Mouse (Mus musculus): ENCODE measurements around the gene Rgs3. TPM values are rescaled to one million over a fixed set of nuclear protein-coding genes. Genes with fewer than 3 reads are reported as not detected.

Rgs3 gene
- polyA plus RNA-seq, 1 experiment: 44.0 TPM

GRCm38 (mm10) chr4:62518416-62519121 lies 41.1 kb upstream of the Rgs3 start:
- Histone ChIP-seq H3K4me3 (ENCODE audit: insufficient read depth, low read length) (peak overlapping the region; percentile 81), H3K4me1 (ENCODE audit: control insufficient read depth, insufficient read depth, low read length) (peaks cover 15% of the 10 kb centered on the region; the same call in 1 of the 2 replicates), H3K27ac (ENCODE audit: insufficient read depth, low read length) (no peak overlapping the region)
- TF ChIP-seq POLR2A (IDR thresholded peaks at IDR 0.05; ENCODE audit: low read depth, low read length) (no peak), CTCF (IDR thresholded peaks at IDR 0.05; ENCODE audit: borderline replicate concordance, insufficient read depth, low read length) (no peak)

GRCm38 (mm10) chr4:62519122-62519848 lies 40.4 kb upstream of the Rgs3 start:
- no peak for TF ChIP-seq CTCF (IDR thresholded peaks at IDR 0.05; ENCODE audit: borderline replicate concordance, insufficient read depth, low read length)
- no peak for TF ChIP-seq POLR2A (IDR thresholded peaks at IDR 0.05; ENCODE audit: low read depth, low read length)
- H3K4me1 ChIP-seq (ENCODE audit: control insufficient read depth, insufficient read depth, low read length): peaks cover 18% of the 10 kb centered on the region; the same call in 1 of the 2 replicates
- H3K27ac ChIP-seq (ENCODE audit: insufficient read depth, low read length): peak overlapping the region; percentile 84
- H3K4me3 ChIP-seq (ENCODE audit: insufficient read depth, low read length): peak overlapping the region; percentile 81

GRCm38 (mm10) chr4:62519849-62520233 lies 39.8 kb upstream of the Rgs3 start, which contains the start of gene Alad:
TSS of gene Alad (minus strand) at chr4:62519918.
- peak within 1 kb of the TSS; percentile 84 for H3K27ac ChIP-seq (ENCODE audit: insufficient read depth, low read length)
- TF ChIP-seq POLR2A (IDR thresholded peaks at IDR 0.05; ENCODE audit: low read depth, low read length) (peak; percentile 80; the same call in 1 of the 2 replicates), CTCF (IDR thresholded peaks at IDR 0.05; ENCODE audit: borderline replicate concordance, insufficient read depth, low read length) (no peak)
- H3K4me3 ChIP-seq (ENCODE audit: insufficient read depth, low read length): peak within 1 kb of the TSS; percentile 81
- H3K4me1 ChIP-seq (ENCODE audit: control insufficient read depth, insufficient read depth, low read length): peaks cover 18% of the 10 kb centered on the region; the same call in 1 of the 2 replicates

- Histone ChIP-seq H3K4me3 (ENCODE audit: insufficient read depth, low read length) (no peak overlapping the region), H3K27ac (ENCODE audit: insufficient read depth, low read length) (no peak overlapping the region), H3K4me1 (ENCODE audit: control insufficient read depth, insufficient read depth, low read length) (peaks cover 18% of the 10 kb centered on the region; the same call in 1 of the 2 replicates)
- TF ChIP-seq CTCF (IDR thresholded peaks at IDR 0.05; ENCODE audit: borderline replicate concordance, insufficient read depth, low read length) (no peak), POLR2A (IDR thresholded peaks at IDR 0.05; ENCODE audit: low read depth, low read length) (no peak)
These were observed 38.7 kb upstream of the Rgs3 start for GRCm38 (mm10) chr4:62520892-62521400.

- H3K27ac ChIP-seq (ENCODE audit: insufficient read depth, low read length): peak within 1 kb of the TSS; percentile 98
- peak within 1 kb of the TSS; percentile 69 for H3K4me3 ChIP-seq (ENCODE audit: insufficient read depth, low read length)
- H3K4me1 ChIP-seq (ENCODE audit: control insufficient read depth, insufficient read depth, low read length): peaks cover 3% of the 10 kb centered on the region; the same call in 1 of the 2 replicates
- TF ChIP-seq POLR2A (IDR thresholded peaks at IDR 0.05; ENCODE audit: low read depth, low read length): peak; percentile 49; the same call in 1 of the 2 replicates
- TF ChIP-seq CTCF (IDR thresholded peaks at IDR 0.05; ENCODE audit: borderline replicate concordance, insufficient read depth, low read length): no peak
These were observed 34.8 kb upstream of the Rgs3 start, which contains the start of the genes Pole3 and 4933430I17Rik for GRCm38 (mm10) chr4:62524651-62525488. TSS of gene Pole3 (minus strand) at chr4:62525068. TSS of gene 4933430I17Rik (plus strand) at chr4:62525369.

- Histone ChIP-seq H3K27ac (ENCODE audit: insufficient read depth, low read length) (no peak overlapping the region), H3K4me1 (ENCODE audit: control insufficient read depth, insufficient read depth, low read length) (peaks cover 3% of the 10 kb centered on the region; the same call in 1 of the 2 replicates), H3K4me3 (ENCODE audit: insufficient read depth, low read length) (peak overlapping the region; percentile 25)
- TF ChIP-seq CTCF (IDR thresholded peaks at IDR 0.05; ENCODE audit: borderline replicate concordance, insufficient read depth, low read length) (no peak), POLR2A (IDR thresholded peaks at IDR 0.05; ENCODE audit: low read depth, low read length) (0 out of 2 replicates have a peak, but pooled peaks have one; percentile 2)
These were observed 34.2 kb upstream of the Rgs3 start for GRCm38 (mm10) chr4:62525489-62525811.

- H3K4me1 ChIP-seq (ENCODE audit: control insufficient read depth, insufficient read depth, low read length): peaks cover 3% of the 10 kb centered on the region; the same call in 1 of the 2 replicates
- H3K4me3 ChIP-seq (ENCODE audit: insufficient read depth, low read length): no peak overlapping the region
- TF ChIP-seq POLR2A (IDR thresholded peaks at IDR 0.05; ENCODE audit: low read depth, low read length): no peak
- TF ChIP-seq CTCF (IDR thresholded peaks at IDR 0.05; ENCODE audit: borderline replicate concordance, insufficient read depth, low read length): no peak
- no peak overlapping the region for H3K27ac ChIP-seq (ENCODE audit: insufficient read depth, low read length)
These were observed 33.4 kb upstream of the Rgs3 start for GRCm38 (mm10) chr4:62526256-62526655.

GRCm38 (mm10) chr4:62527655-62528054 lies 32.0 kb upstream of the Rgs3 start:
- Histone ChIP-seq H3K27ac (ENCODE audit: insufficient read depth, low read length) (no peak overlapping the region), H3K4me3 (ENCODE audit: insufficient read depth, low read length) (no peak overlapping the region), H3K4me1 (ENCODE audit: control insufficient read depth, insufficient read depth, low read length) (peaks cover 3% of the 10 kb centered on the region; the same call in 1 of the 2 replicates)
- no peak for TF ChIP-seq CTCF (IDR thresholded peaks at IDR 0.05; ENCODE audit: borderline replicate concordance, insufficient read depth, low read length)
- TF ChIP-seq POLR2A (IDR thresholded peaks at IDR 0.05; ENCODE audit: low read depth, low read length): no peak

- H3K4me1 ChIP-seq (ENCODE audit: control insufficient read depth, insufficient read depth, low read length): no peaks in the 10 kb centered on the region
- no peak overlapping the region for H3K27ac ChIP-seq (ENCODE audit: insufficient read depth, low read length)
- no peak overlapping the region for H3K4me3 ChIP-seq (ENCODE audit: insufficient read depth, low read length)
- no peak for TF ChIP-seq POLR2A (IDR thresholded peaks at IDR 0.05; ENCODE audit: low read depth, low read length)
- no peak for TF ChIP-seq CTCF (IDR thresholded peaks at IDR 0.05; ENCODE audit: borderline replicate concordance, insufficient read depth, low read length)
These were observed 25.9 kb upstream of the Rgs3 start for GRCm38 (mm10) chr4:62533729-62534128.
